Mouse (Mus musculus): ENCODE results near the gene Son.

Son gene

DNA sequence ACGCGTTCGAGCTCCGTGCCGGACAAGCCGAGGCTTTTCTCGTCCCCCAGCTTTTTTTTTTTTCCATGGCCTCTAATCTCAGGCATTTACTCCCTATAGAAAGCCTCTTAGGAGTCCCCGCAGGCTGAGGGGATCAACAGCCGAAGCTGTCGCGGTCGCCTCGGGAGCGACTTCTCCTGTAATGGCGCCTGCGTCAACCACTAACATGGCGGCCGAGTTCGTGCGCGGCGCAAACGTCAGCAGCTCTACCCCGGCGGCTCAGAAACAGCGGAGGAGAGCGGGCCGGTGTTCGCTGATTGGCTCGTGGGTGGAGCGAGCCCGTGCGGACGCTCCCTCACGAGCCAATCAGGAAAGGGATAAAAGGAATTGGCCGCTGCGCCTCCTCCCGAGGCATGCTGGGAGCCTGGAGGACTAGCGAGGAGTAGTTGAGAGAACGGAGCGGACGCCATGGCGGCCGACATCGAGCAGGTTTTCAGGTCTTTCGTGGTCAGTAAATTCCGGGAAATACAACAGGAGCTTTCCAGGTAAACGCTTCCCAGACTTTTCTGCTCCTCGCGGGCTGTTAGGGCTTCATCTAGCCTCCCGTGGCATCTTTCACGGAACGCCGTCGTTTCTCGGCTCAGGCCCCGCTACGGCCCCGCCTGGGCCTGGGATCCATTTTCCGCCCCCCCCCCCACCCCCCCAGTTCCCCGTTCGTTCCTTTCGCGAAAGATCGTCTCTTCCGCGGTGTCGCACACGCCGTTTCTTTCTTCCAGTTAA lies at the start of gene Son:
Son (plus strand) TSS at position 46 of the 759 bp plus-strand sequence.
- peak; percentile 91 to 92 for DNase-seq (ENCODE audit: low read depth in 1 of 2, low spot score in 2 of 2)

DNA sequence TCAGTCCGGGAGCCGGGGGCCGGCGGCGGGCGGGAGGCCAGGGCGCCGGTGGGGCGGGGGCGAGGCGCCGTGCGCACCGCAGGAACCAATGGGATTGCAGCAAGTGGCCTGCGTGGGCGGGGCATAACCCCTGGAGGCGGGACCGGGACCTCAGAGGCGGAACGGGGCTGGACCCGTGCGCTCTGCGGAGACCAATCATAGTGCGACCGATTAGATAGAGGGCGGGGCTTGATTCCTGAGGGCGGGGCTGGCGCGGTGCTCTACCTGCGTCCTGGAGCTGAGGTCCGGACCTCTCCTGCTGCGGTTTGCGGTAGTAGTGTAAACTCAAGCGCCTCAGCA lies 49.7 kb upstream of the Son start, which contains the start of gene Tmem50b:
Tmem50b (minus strand) TSS at position 129 of the 339 bp plus-strand sequence.
- peak; percentile 90 to 97 for DNase-seq (ENCODE audit: low read depth in 1 of 2, low spot score in 2 of 2)

DNA sequence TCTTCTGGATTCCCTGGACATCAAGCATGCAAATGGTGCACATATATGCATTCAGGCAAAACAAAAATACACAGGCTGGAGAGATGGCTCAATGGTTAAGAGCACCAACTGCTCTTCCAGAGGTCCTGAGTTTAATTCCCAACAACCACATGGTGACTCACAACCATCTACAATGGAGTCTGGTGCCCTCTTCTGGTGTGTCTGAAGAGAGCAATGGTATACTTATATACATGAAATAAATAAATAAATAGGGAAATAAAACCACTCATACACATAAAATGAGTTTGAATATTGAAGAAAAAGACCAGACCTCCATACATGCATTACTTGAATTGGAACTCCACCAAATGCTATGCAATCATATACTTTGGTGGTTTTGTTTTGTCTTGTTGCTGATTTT lies 48.1 kb upstream of the Son start:
- no peak for DNase-seq (ENCODE audit: low read depth in 1 of 2, low spot score in 2 of 2)

- no peak for DNase-seq (ENCODE audit: low read depth in 1 of 2, low spot score in 2 of 2)
Observed at GRCm38 (mm10) chr16:91601081-91601480, 46.2 kb upstream of the Son start.

GRCm38 (mm10) chr16:91601693-91602092 lies 45.6 kb upstream of the Son start:
- no peak for DNase-seq (ENCODE audit: low read depth in 1 of 2, low spot score in 2 of 2)

- no peak for DNase-seq (ENCODE audit: low read depth in 1 of 2, low spot score in 2 of 2)
Observed at GRCm38 (mm10) chr16:91605156-91605555, 42.1 kb upstream of the Son start.

- peak in 1 of 2 experiments; percentile 41 for DNase-seq (ENCODE audit: low read depth in 1 of 2, low spot score in 2 of 2)
Observed at GRCm38 (mm10) chr16:91606958-91607357, 40.3 kb upstream of the Son start.

GRCm38 (mm10) chr16:91609501-91610245 lies 37.6 kb upstream of the Son start:
- DNase-seq (ENCODE audit: low read depth in 1 of 2, low spot score in 2 of 2) = no peak

- DNase-seq (ENCODE audit: low read depth in 1 of 2, low spot score in 2 of 2) = peak; percentile 51 to 57
Observed at GRCm38 (mm10) chr16:91611248-91611647, 36.1 kb upstream of the Son start.

DNA sequence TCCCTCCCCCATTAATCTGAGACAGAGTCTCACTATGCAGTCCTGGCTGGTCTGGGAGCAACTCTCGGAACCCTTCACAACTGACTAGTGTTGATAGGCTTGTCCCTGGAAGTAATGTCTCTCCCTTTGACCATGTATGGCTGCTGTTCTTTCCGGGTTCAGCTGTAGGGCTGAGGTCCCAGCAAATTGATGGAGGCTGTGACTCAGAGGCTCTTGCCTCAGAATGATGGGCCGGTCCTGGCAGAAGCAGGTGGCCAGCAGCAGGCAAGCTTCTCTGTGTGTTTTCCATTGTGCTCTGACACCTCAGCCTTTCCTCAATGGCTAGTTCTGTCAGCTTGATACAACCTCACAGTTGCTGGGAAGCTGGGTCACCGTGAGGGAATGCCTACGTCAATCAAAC lies 34.8 kb upstream of the Son start:
- no peak for DNase-seq (ENCODE audit: low read depth in 1 of 2, low spot score in 2 of 2)

DNA sequence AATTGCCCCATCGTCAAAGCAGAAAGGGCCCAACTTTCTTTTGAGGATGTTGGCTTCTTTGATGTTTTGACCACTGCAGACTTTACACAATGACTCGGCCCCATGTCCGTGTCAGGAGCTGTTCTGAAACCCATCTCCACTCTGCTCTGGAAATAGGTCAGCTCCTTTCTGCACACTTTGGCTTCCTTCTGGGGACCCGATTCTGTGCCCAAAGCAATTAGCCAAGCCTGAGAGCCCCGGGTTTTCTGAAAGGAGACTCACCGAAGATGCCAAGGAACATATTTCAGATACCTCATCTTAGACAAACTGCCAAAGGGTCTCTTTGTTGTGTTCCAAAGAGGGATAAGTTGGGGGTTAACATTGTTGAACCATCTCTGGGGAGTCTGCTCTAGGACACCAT lies 32.8 kb upstream of the Son start:
- no peak for DNase-seq (ENCODE audit: low read depth in 1 of 2, low spot score in 2 of 2)

- DNase-seq (ENCODE audit: low read depth in 1 of 2, low spot score in 2 of 2) = peak in 1 of 2 experiments; percentile 48
Observed at GRCm38 (mm10) chr16:91618511-91619501, 28.5 kb upstream of the Son start, which contains the start of gene Dnajc28. Gene Dnajc28, minus strand, starts transcription at chr16:91619026.

GRCm38 (mm10) chr16:91620185-91620584 lies 27.1 kb upstream of the Son start:
- no peak for DNase-seq (ENCODE audit: low read depth in 1 of 2, low spot score in 2 of 2)

DNA sequence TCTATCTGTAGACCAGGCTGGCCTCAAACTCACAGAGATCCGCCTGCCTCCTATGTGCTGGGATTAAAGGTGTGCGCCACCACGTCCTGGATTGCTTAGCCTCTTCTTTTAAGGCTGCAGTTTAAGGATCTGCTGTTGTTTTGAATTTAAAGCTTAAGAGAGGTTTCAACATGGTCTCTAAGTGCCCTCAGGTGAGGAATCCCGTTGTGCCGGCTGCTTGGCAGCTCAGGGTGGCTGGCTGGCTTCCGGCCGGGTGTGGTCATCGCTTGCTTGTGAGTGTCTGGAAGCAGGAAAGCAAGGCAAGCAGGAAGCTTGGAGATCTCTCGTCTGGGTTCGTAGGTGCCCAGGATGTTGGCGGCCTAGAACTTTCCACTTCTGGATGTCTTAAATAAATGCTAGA lies 26.3 kb upstream of the Son start:
- no peak for DNase-seq (ENCODE audit: low read depth in 1 of 2, low spot score in 2 of 2)

GRCm38 (mm10) chr16:91623074-91623473 lies 24.2 kb upstream of the Son start:
- DNase-seq (ENCODE audit: low read depth in 1 of 2, low spot score in 2 of 2) = peak in 1 of 2 experiments; percentile 17

GRCm38 (mm10) chr16:91627831-91628230 lies 19.5 kb upstream of the Son start:
- no peak for DNase-seq (ENCODE audit: low read depth in 1 of 2, low spot score in 2 of 2)

GRCm38 (mm10) chr16:91628673-91629072 lies 18.6 kb upstream of the Son start:
- no peak for DNase-seq (ENCODE audit: low read depth in 1 of 2, low spot score in 2 of 2)

DNA sequence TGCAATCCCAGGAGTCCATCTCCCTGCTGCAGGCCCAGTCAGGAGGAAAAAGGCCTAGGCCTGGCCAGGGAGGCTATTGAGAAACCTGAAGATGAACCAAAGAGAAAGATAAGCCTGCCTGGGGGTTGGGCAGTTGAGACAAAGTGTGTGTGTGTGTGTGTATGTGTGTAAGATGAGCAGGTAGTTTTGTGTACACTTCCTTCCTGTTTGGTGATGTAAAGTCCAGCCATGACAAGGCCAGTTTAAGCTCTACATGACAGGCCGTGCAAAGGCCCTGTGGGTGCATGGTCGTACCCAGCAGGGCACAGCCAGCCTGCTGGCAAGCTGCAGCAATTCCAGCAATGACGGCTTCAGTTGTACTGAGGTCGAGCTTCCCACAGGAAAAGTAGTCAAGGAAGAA lies 17.6 kb upstream of the Son start:
- DNase-seq (ENCODE audit: low read depth in 1 of 2, low spot score in 2 of 2) = no peak

- DNase-seq (ENCODE audit: low read depth in 1 of 2, low spot score in 2 of 2) = no peak
Observed at GRCm38 (mm10) chr16:91630584-91630983, 16.7 kb upstream of the Son start.

- no peak for DNase-seq (ENCODE audit: low read depth in 1 of 2, low spot score in 2 of 2)
Observed at GRCm38 (mm10) chr16:91632439-91632838, 14.9 kb upstream of the Son start.

- DNase-seq (ENCODE audit: low read depth in 1 of 2, low spot score in 2 of 2) = no peak
Observed at GRCm38 (mm10) chr16:91632940-91633339, 14.4 kb upstream of the Son start.

All from monocyte, adult 2 months (primary cell).